Mouse (Mus musculus) gastrocnemius, adult 2 months (tissue): ENCODE measurements at regions not wholly inside any gene's neighbourhood (a gene's known extent, or its start where the extent isn't known, plus 50 kb on each side); places are given as distances from the start of the nearest gene placed in this dataset.

Experiments used
- DNase-seq: peaks from one replicate; pipeline ENCODE4 v3.0.0; 2022
- H3K27ac ChIP-seq: fragments of 200-600 bp; 2 replicates; pipeline ENCODE4 v1.8.1; 2022; ENCODE audit warnings: mild to moderate bottlenecking
- H3K4me3 ChIP-seq: fragments of 200-600 bp; 2 replicates; pipeline ENCODE4 v1.8.1; 2022; ENCODE audit warnings: mild to moderate bottlenecking, moderate library complexity
- CTCF ChIP-seq: fragments of 200-600 bp; IDR thresholded peaks from 2 replicates; pipeline ENCODE4 v1.8.1; 2022; ENCODE audit warnings: antibody characterized with exemption, mild to moderate bottlenecking, moderate library complexity
- intact Hi-C: fragments of 180-260 bp; cut with DNase I; formaldehyde crosslinking; loops from one replicate; pipeline ENCODE4 v1.15.1; 2025

DNA sequence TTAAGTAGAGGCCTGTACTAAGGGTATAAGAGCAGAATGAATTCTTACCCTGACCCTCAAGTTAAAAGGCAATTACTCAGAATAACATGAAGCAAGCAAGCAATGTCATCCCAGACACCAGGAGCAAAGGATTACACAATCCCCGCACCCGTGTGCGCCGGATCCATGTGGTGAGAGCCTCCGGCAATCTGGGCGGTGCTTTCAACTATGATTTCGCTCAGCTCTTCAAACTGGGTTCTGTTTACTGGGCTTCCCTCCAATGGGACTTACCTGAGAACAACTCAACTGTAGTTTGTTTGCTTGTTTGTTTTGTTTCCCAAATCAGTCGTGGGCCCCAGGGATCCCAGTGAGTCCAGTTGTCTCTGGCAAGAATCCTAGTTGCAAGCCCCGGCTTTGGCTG is 133.8 kb upstream of the Man2a1 start:
- no peak for DNase-seq
- intact Hi-C loops, result no loop called here
- no peak for TF ChIP-seq CTCF
- no peak overlapping the region for H3K27ac ChIP-seq
- no peak overlapping the region for H3K4me3 ChIP-seq

DNA sequence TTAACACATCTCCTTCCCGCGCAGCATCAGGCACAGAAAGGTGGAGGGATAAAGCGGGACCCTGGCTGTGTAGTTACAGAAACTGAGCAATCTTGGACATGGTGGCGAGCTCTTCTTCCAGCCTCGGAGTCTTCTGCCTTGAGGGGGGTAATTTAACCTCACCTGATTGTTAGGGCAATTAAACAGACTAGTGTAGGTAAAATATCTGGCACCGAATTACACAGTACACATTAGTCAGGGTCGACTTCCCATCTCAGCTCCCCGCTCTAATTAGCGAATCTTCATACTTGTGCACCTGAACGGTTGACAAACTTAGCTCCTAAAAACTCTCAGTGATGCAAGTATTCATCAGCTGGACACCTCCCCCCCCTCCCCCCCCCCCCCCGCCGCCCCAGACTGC is 133.2 kb upstream of the Man2a1 start:
- DNase-seq, result no peak
- Histone ChIP-seq H3K4me3 (no peak overlapping the region), H3K27ac (no peak overlapping the region)
- intact Hi-C loops, result no loop called here
- no peak for TF ChIP-seq CTCF

DNA sequence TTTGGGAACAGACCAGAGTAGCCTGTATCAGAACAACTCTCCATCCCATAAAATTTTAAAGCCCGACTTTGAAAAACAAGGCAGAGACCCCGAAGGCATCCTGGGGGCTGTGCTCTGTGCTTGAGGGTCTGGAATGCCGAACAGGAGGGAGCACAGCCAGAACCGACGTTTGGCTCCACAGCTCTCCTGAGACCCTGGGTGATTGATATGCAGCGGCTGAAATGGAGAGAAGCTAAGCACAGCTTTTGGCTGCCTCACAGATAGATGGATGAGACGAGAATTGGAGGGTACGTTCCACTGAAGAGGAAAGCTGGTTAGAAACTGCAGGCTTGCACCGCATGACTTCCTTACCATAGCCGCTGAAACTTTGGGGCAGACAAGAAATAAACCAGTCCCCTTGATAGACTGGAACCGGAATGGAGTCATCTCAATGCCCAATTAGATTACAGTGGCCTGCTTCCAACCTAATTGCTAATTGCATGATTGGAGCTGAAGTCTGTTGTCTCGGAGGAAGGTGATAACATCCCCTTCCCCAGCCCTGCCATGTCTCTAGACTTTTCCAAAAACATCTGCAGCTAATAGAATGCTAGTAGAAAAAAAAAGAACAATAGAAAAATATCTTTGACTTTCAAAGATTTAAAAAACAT is 130.7 kb upstream of the Man2a1 start:
- intact Hi-C loops, result no loop called here
- DNase-seq, result no peak
- H3K27ac ChIP-seq, result no peak overlapping the region
- TF ChIP-seq CTCF, result no peak
- peak overlapping the region; percentile 19; the same call in 1 of the 2 replicates for H3K4me3 ChIP-seq

DNA sequence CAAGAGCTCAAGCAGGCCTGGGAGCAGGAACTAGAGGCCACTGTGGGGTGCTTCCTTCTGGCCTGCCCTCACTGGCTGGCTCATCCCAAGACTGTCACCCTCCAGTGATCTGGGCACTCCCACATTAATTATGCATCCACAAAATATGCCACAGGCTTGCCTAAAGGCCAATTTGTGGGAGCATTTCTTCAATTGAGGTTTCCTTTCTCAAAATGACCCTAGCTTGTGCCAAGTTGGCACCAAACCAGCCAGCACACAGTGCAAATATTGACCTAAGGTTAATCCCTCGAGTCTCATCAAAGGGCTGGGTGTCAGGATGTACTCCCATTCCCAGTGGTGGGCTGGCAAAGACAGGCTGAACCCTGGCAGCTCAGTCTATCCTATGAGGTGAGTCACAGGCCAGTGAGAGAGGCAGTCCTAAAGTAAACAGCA is 119.9 kb upstream of the Man2a1 start:
- intact Hi-C loops, result no loop called here
- Histone ChIP-seq H3K4me3 (no peak overlapping the region), H3K27ac (no peak overlapping the region)
- TF ChIP-seq CTCF, result no peak
- DNase-seq, result peak; percentile 37

DNA sequence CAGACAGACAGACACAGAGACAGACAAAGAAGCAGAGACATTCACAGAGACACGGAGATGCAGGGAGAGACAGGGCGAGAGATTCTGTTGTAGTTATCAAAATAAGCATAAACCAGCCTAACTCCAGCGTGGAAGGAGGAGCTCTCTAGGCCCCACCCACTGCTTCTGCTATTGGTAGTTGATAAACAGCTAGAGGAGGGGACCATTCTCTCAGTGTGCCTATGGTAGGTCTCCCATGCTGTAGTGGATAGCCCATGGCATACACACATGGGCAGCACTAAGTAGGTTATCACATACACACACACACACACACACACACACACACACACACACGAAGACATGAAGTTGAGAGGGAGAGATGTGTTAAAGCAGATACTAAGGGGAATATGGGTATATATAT is 115.7 kb upstream of the Man2a1 start:
- no peak overlapping the region for H3K4me3 ChIP-seq

DNA sequence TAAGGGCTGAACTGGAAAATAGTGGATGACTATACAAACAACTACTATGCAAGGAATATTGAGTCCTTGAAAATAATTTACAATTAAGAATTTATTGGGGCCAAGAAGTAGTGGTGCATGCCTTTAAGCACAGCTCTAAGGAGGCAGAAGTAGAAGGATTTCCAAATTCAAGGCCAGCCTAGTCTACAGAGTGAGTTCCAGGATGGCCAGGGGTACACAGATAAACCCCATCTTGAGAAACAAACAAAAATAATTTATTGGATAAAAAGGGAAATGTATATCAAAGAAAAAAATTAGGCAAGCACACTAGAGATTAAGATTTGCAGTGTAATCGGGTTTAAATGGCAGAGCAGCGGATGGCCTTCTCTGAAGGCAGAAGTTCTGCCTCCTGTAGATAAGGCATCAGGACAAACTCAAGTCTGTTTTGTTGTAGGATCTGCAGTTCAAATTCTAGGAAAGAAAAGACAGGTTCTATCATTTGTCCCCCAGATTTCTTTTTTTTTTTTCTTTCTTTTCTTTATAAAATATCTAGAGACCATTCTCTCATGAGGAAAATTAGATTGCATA is 110.7 kb upstream of the Man2a1 start:
- no peak for DNase-seq
- H3K4me3 ChIP-seq, result no peak overlapping the region
- intact Hi-C loops, result loop anchor here (10.0 kb wide), 1 partner anchor 385 kb away; no protein-coding TSS in a partner anchor
- TF ChIP-seq CTCF, result no peak
- no peak overlapping the region for H3K27ac ChIP-seq

More for the DNA sequence above, 115.7 kb upstream of the Man2a1 start:
- TF ChIP-seq CTCF, result no peak
- DNase-seq, result no peak
- intact Hi-C loops, result no loop called here
- no peak overlapping the region for H3K27ac ChIP-seq

DNA sequence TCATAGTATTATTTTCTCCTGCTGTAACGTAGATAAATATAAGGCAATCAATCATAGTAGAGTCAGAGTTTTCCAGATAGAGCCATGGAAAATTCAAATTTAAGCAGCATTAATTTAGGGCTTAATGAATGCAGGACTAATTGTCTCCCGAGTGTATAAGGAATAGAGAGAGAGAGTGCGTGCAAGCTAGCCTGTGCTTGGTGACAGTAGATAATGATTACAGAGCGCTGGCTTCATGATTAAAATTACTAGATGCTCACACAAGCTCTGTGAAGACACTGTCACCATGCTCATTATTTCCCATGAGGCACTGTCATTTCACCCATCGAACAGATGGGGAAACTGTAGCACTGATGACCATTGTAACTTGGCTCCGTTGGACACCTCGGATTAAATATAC is 109.9 kb upstream of the Man2a1 start:
- H3K27ac ChIP-seq, result no peak overlapping the region

DNA sequence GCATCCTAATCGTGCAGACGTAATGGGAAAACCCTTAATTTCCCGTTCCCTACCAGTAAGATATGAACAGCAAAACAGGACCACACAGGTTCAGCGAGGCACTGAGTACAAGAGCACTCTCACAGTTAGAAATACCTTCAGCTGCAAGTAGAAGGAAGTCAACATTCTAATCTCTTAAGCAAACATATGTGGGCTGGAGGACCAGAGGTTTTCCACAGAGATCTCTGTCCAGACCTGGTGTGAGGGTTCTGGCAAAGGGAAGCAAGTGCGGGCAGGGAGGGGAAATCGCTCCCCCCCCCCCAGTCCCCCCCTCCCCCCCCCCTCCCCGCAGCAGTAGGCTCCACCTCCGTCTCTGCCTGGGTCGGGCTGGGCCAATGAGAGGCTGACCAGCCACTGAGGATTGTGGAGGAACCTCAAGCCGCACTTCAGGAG is 108.6 kb upstream of the Man2a1 start:
- no peak for DNase-seq
- H3K4me3 ChIP-seq, result no peak overlapping the region
- intact Hi-C loops, result loop anchor here (10.0 kb wide), 1 partner anchor 383 kb away; no protein-coding TSS in a partner anchor
- TF ChIP-seq CTCF, result no peak
- no peak overlapping the region for H3K27ac ChIP-seq

More for the DNA sequence above, 109.9 kb upstream of the Man2a1 start:
- H3K4me3 ChIP-seq, result no peak overlapping the region
- TF ChIP-seq CTCF, result no peak
- intact Hi-C loops, result loop anchor here (10.0 kb wide), 1 partner anchor 384 kb away; no protein-coding TSS in a partner anchor
- no peak for DNase-seq

DNA sequence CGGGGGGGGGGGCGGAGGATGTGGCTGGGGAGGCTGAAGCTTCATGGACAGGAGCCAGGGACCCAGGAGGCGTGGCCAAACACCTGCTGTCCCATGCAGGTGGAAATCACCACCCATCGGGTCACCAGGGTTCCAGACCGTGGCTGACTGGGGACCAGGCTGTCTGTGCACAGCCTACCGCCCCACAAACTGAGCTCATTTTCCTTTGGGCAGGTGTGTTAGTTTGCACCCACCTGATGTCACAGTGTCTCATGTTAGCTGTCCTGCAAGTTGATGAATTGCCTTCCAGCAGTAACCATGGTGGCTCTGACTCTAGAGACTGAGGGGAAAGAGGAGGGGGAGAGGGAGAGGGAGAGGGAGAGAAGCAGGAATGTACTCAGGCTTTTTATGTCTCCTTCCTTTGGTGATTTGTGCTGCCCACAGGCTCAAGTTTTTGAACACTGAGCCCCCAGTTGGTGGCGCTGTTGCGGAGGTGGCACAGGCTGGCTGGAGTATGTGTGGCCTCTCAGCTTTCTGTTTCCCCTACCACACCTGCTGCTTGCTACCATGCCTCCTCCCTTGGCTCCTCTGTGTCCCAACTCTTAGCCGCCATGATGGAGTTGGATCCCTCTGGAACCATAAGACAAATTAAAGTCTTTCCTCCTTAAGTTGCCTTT is 107.8 kb upstream of the Man2a1 start:
- DNase-seq, result peak; percentile 31
- intact Hi-C loops, result loop anchor here (10.0 kb wide), 1 partner anchor 382 kb away; no protein-coding TSS in a partner anchor
- Histone ChIP-seq H3K4me3 (no peak overlapping the region), H3K27ac (no peak overlapping the region)
- peak; percentile 37 for TF ChIP-seq CTCF

DNA sequence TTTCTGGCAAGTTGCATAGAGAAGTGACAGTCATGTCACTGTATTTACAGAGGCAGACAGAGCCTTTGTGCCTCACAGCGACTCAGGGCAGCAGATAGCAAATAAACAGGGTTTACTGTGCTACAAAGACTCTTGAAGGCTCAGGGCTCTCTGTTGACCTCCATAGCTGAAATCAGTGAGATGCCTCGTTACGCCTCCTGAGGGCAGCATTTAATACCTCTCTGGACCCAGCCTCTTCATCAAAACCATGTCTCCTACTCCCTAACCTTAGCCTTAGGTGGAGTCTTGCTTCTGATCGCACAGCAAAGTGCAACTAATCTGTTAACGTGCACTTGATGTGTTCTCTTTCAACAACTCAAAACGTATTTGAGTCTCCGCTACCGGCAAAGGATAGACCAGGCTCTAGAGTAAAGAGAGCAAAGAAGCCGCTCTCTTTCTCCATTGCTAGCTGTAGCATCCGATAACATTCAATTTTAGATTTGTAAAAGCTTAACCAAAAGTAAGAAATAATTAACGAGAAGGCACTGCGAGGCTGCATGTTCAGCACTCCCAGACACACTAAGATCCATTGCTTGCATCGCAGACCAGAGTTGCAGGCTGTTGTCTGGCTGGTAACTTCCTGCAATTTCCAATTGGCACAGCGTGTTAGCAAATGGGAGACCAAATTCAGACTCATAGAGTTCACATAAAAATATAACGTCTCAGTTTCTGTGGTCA is 101.1 kb upstream of the Man2a1 start:
- peak; percentile 29 for DNase-seq
- Histone ChIP-seq H3K27ac (no peak overlapping the region), H3K4me3 (no peak overlapping the region)
- peak; percentile 62 for TF ChIP-seq CTCF
- intact Hi-C loops, result loop anchor here (10.0 kb wide), 1 partner anchor 375 kb away; no protein-coding TSS in a partner anchor

DNA sequence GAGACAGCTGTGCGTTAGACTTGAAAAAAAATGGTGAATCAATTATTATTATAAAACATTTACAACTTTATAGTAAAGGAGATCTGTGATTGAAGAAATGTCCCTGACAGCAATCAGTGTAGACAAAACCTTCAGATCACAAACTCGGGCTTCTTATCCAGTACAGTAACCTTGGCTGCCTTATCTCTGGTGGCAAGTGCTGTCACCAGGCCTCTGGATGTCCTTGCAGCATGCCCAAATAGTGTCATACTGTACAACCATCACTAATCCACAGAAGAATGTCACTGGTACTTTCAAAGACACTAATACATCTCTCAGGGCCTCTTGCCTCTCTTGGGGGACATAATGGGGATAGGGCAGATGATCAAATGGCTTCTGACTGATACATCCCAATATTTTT is 98.2 kb upstream of the Man2a1 start:
- TF ChIP-seq CTCF, result no peak
- Histone ChIP-seq H3K4me3 (no peak overlapping the region), H3K27ac (no peak overlapping the region)
- intact Hi-C loops, result no loop called here
- DNase-seq, result no peak

DNA sequence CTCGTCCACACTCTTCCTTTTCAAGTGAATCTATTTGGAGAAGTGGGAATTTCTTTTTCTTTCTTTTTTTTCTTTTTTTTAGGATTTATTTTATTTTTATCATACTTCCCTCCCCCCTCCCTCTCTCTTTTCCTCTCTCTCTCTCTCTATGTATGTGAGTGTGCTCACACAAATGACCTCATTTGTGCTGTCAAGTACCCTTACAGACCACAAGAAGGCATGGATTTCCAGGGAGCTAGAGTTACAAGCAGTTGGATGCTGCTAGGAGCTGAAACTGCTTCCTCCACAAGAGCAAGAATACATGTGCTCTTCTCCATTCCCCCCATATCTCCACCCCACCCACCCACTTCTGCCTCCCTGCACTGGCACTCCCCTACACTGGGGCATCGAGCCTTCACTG is 94.6 kb upstream of the Man2a1 start:
- no peak for DNase-seq
- Histone ChIP-seq H3K4me3 (no peak overlapping the region), H3K27ac (no peak overlapping the region)
- TF ChIP-seq CTCF, result no peak
- intact Hi-C loops, result no loop called here
